ENCODE assay signal across 1 mouse cellular context in the genomic region with DNA sequence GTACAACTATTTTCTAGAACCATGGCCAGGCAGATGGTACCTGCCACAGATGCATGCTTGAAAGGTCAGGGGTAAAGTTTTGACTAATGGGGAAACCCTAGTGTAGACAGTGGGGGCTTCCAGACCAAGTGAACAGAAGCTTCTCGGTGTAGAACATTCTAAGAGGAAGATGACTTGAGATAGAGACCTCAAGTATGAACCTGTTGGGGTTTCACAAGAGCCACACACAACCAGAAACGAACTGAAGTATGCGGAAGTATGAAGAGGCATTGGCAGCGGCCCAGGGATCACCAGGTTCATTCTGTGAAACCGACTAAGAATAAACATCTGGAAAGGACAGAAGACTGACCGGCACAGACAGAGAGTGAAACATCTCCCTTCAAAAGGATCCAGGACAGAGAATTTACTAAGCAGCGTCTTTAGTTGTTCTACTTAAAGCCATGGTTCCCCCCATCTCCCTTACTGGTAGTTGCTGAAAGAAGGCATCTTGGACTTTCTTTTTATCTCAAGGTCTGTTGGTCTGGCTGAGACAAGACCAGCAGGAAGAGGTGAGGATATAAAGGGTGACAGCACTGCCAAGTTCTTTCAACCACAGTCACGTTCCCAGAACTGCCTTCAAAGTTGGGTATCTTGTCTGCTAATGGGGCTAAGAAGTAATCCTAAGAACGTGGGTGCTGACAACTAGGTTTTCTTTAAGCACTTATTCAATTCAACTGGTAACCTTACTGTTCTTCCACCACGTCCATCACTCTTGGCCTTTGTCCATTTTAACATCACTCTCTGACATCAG.
TF ChIP-seq lines count a peak whose summit lies in the region.

No protein-coding gene starts in this region.

TF ChIP-seq in CH12.LX, 34 proteins besides CTCF, POLR2A, EP300 and RAD21 (continued from another document):
- peak; percentile 72; the same call in 1 of the 2 replicates for TF ChIP-seq MYC (IDR thresholded peaks at IDR 0.05; ENCODE audit: low read depth, low read length)
- peak; percentile 99 for TF ChIP-seq IRF4 (IDR thresholded peaks at IDR 0.05; ENCODE audit: low read depth, low read length)
- TF ChIP-seq ELF1 (IDR thresholded peaks at IDR 0.05; ENCODE audit: low read depth, low read length): peak; percentile 95
- peak; percentile 93 for TF ChIP-seq ETS1 (conservative IDR thresholded peaks at IDR 0.05; ENCODE audit: low read depth, low read length)
- TF ChIP-seq MEF2A (IDR thresholded peaks at IDR 0.05; ENCODE audit: borderline replicate concordance, low read depth, low read length): peak; percentile 96
